Mouse (Mus musculus) spleen, adult 2 months (tissue): ENCODE measurements around the gene Iqschfp. TPM values are rescaled to one million over a fixed set of nuclear protein-coding genes. Genes with fewer than 3 reads are reported as not detected.

Experiments used
- DNase-seq, 2 experiments: peaks; one replicate each; pipeline versions ENCODE4 v3.0.0 to v3.0.0-alpha.2; 2012 to 2021; ENCODE audit warnings: low spot score in 2 of 2, low read depth in 1 of 2
- H3K27ac ChIP-seq: fragments of 200-500 bp; 2 replicates; pipeline ENCODE4 v1.5.1; 2012; ENCODE audit warnings: low read length, inconsistent platforms; ENCODE audit not compliant: insufficient read depth
- H3K27me3 ChIP-seq: fragments of 200-500 bp; 2 replicates; pipeline ENCODE4 v1.6.1; 2012; ENCODE audit warnings: mild to moderate bottlenecking, moderate library complexity, low read length, inconsistent platforms; ENCODE audit not compliant: control insufficient read depth, insufficient read depth
- H3K36me3 ChIP-seq: fragments of 200-500 bp; 2 replicates; pipeline ENCODE4 v1.6.1; 2012; ENCODE audit warnings: mild to moderate bottlenecking, low read length, inconsistent platforms; ENCODE audit not compliant: control insufficient read depth, insufficient read depth
- H3K4me1 ChIP-seq: fragments of 200-500 bp; 2 replicates; pipeline ENCODE4 v1.6.1; 2011; ENCODE audit warnings: inconsistent platforms; ENCODE audit not compliant: control insufficient read depth, insufficient read depth, insufficient read length
- H3K4me3 ChIP-seq: fragments of 200-500 bp; 2 replicates; pipeline ENCODE4 v1.5.1; 2011; ENCODE audit warnings: mild to moderate bottlenecking, inconsistent platforms; ENCODE audit not compliant: insufficient read depth, insufficient read length; ENCODE audit errors: extremely low read depth
- CTCF ChIP-seq: fragments of 200-500 bp; IDR thresholded peaks from 2 replicates; pipeline ENCODE4 v1.5.1; 2011; ENCODE audit warnings: mild to moderate bottlenecking, inconsistent platforms; ENCODE audit not compliant: insufficient read depth, insufficient read length, insufficient replicate concordance; ENCODE audit errors: extremely low read depth
- POLR2A ChIP-seq: fragments of 200-500 bp; IDR thresholded peaks from 2 replicates; pipeline ENCODE4 v1.6.1; 2011; ENCODE audit warnings: low read depth, low read length, inconsistent platforms
- WGBS: fragments of 180-500 bp; shearing (Covaris S2); methylation state at CpG from one replicate; pipeline ENCODE4 v1.1.7; 2018; 5-methylcytosine and 5-hydroxymethylcytosine counted together
- polyA plus RNA-seq: library from polyadenylated mRNA; depleted of rRNA; stranded (reverse); fragments of >200 nt; gene quantifications from 2 replicates; pipeline ENCODE4 v1.2.3, GENCODE M21; 2012

Gene Iqschfp
- polyA plus RNA-seq, 1 experiment: not detected

GRCm38 (mm10) chr3:68576948-68577347 lies 684.9 kb downstream of the Iqschfp start:
- Histone ChIP-seq H3K27ac (no peak overlapping the region), H3K4me3 (no peak overlapping the region), H3K27me3 (no peaks in the 10 kb centered on the region), H3K4me1 (no peaks in the 10 kb centered on the region), H3K36me3 (no peaks in the 10 kb centered on the region)
- no peak for DNase-seq
- no peak for TF ChIP-seq CTCF
- TF ChIP-seq POLR2A: no peak
- WGBS: 92% methylated on average over 5 of the region's 5 CpGs

- H3K36me3 ChIP-seq: no peaks in the 10 kb centered on the region
- no peak for DNase-seq
- H3K4me3 ChIP-seq: no peak overlapping the region
- no peaks in the 10 kb centered on the region for H3K4me1 ChIP-seq
- no peak overlapping the region for H3K27ac ChIP-seq
- 85% methylated on average over 13 of the region's 13 CpGs for WGBS
- no peaks in the 10 kb centered on the region for H3K27me3 ChIP-seq
- no peak for TF ChIP-seq POLR2A
- no peak for TF ChIP-seq CTCF
Observed at GRCm38 (mm10) chr3:68581591-68581990, 689.6 kb downstream of the Iqschfp start.

- no peak overlapping the region for H3K4me3 ChIP-seq
- no peak overlapping the region for H3K27ac ChIP-seq
- DNase-seq: no peak
- H3K4me1 ChIP-seq: no peaks in the 10 kb centered on the region
- 82% methylated on average over 12 of the region's 12 CpGs for WGBS
- no peaks in the 10 kb centered on the region for H3K27me3 ChIP-seq
- H3K36me3 ChIP-seq: no peaks in the 10 kb centered on the region
- no peak for TF ChIP-seq POLR2A
- no peak for TF ChIP-seq CTCF
Observed at GRCm38 (mm10) chr3:68582103-68582740, 690.2 kb downstream of the Iqschfp start.

- no peak overlapping the region for H3K27ac ChIP-seq
- H3K4me1 ChIP-seq: no peaks in the 10 kb centered on the region
- DNase-seq: no peak
Observed at GRCm38 (mm10) chr3:68583031-68583693, 691.1 kb downstream of the Iqschfp start.

GRCm38 (mm10) chr3:68583771-68584511 lies 691.9 kb downstream of the Iqschfp start:
- 81% methylated on average over 14 of the region's 14 CpGs for WGBS
- H3K27me3 ChIP-seq: no peaks in the 10 kb centered on the region
- no peak overlapping the region for H3K4me3 ChIP-seq
- no peak for DNase-seq
- TF ChIP-seq POLR2A: no peak
- no peak for TF ChIP-seq CTCF
- no peak overlapping the region for H3K27ac ChIP-seq
- no peaks in the 10 kb centered on the region for H3K36me3 ChIP-seq
- H3K4me1 ChIP-seq: no peaks in the 10 kb centered on the region

More at GRCm38 (mm10) chr3:68583031-68583693, 691.1 kb downstream of the Iqschfp start:
- no peaks in the 10 kb centered on the region for H3K27me3 ChIP-seq
- 75% methylated on average over 14 of the region's 14 CpGs for WGBS
- TF ChIP-seq POLR2A (no peak), CTCF (no peak)
- H3K36me3 ChIP-seq: no peaks in the 10 kb centered on the region
- H3K4me3 ChIP-seq: no peak overlapping the region

GRCm38 (mm10) chr3:68585213-68585612 lies 693.2 kb downstream of the Iqschfp start:
- H3K36me3 ChIP-seq: no peaks in the 10 kb centered on the region
- no peaks in the 10 kb centered on the region for H3K27me3 ChIP-seq
- TF ChIP-seq POLR2A (no peak), CTCF (no peak)
- no peak overlapping the region for H3K4me3 ChIP-seq
- H3K27ac ChIP-seq: no peak overlapping the region
- WGBS: 92% methylated on average over 4 of the region's 4 CpGs
- no peak for DNase-seq
- no peaks in the 10 kb centered on the region for H3K4me1 ChIP-seq
